Mouse (Mus musculus) spleen, postnatal 10 days (tissue): ENCODE measurements around the gene Hadhb.

Source experiments
- DNase-seq, 2 experiments: peaks; one replicate each; pipeline ENCODE4 v3.0.0; 2021 to 2022; ENCODE audit warnings: low spot score in 2 of 2

Gene Hadhb

GRCm38 (mm10) chr5:30127921-30128597 is 27.0 kb upstream of the Hadhb start:
- DNase-seq: no peak

GRCm38 (mm10) chr5:30128680-30129079 is 26.4 kb upstream of the Hadhb start:
- no peak for DNase-seq

GRCm38 (mm10) chr5:30131246-30131645 is 23.8 kb upstream of the Hadhb start:
- DNase-seq: no peak

- no peak for DNase-seq
Observed at GRCm38 (mm10) chr5:30132173-30132572, 22.9 kb upstream of the Hadhb start.

- no peak for DNase-seq
Observed at GRCm38 (mm10) chr5:30135711-30136231, 19.3 kb upstream of the Hadhb start.

- no peak for DNase-seq
Observed at GRCm38 (mm10) chr5:30137271-30137670, 17.8 kb upstream of the Hadhb start.

GRCm38 (mm10) chr5:30138193-30138592 is 16.9 kb upstream of the Hadhb start:
- no peak for DNase-seq

GRCm38 (mm10) chr5:30146526-30146925 is 8.5 kb upstream of the Hadhb start:
- no peak for DNase-seq

- no peak for DNase-seq
Observed at GRCm38 (mm10) chr5:30148133-30148920, 6.7 kb upstream of the Hadhb start.

GRCm38 (mm10) chr5:30152007-30152406 is 3.0 kb upstream of the Hadhb start:
- no peak for DNase-seq

- DNase-seq: no peak
Observed at GRCm38 (mm10) chr5:30152413-30152812, 2.6 kb upstream of the Hadhb start.

GRCm38 (mm10) chr5:30153222-30153621 is 1.8 kb upstream of the Hadhb start:
- DNase-seq: no peak

- DNase-seq: no peak
Observed at GRCm38 (mm10) chr5:30154013-30154412, 1.0 kb upstream of the Hadhb start.

- DNase-seq: no peak
Observed at GRCm38 (mm10) chr5:30155395-30155792, 346 bp downstream of the Hadhb start.

- DNase-seq: no peak
Observed at GRCm38 (mm10) chr5:30155821-30156629, 977 bp downstream of the Hadhb start.

GRCm38 (mm10) chr5:30159601-30160000 is 4.6 kb downstream of the Hadhb start:
- no peak for DNase-seq

- no peak for DNase-seq
Observed at GRCm38 (mm10) chr5:30161836-30162235, 6.8 kb downstream of the Hadhb start.

GRCm38 (mm10) chr5:30162339-30162738 is 7.3 kb downstream of the Hadhb start:
- no peak for DNase-seq

- DNase-seq: no peak
Observed at GRCm38 (mm10) chr5:30165234-30165946, 10.3 kb downstream of the Hadhb start.

GRCm38 (mm10) chr5:30170303-30170940 is 15.4 kb downstream of the Hadhb start:
- DNase-seq: no peak

GRCm38 (mm10) chr5:30172115-30172514 is 17.1 kb downstream of the Hadhb start:
- no peak for DNase-seq
